Mouse (Mus musculus) cortical plate, adult 2 months (tissue): ENCODE measurements around the gene Ankrd34a.

Source experiments
- CTCF ChIP-seq: fragments of 200-500 bp; IDR thresholded peaks from 2 replicates; pipeline ENCODE4 v1.5.1; 2011; ENCODE audit warnings: mild to moderate bottlenecking, control low read depth, low read length; ENCODE audit not compliant: insufficient read depth; ENCODE audit errors: extremely low read depth
- POLR2A ChIP-seq: fragments of 200-500 bp; IDR thresholded peaks from 2 replicates; pipeline ENCODE4 v1.6.1; 2011; ENCODE audit warnings: mild to moderate bottlenecking, low read length, control low read depth; ENCODE audit not compliant: insufficient read depth; ENCODE audit errors: extremely low read depth

DNA sequence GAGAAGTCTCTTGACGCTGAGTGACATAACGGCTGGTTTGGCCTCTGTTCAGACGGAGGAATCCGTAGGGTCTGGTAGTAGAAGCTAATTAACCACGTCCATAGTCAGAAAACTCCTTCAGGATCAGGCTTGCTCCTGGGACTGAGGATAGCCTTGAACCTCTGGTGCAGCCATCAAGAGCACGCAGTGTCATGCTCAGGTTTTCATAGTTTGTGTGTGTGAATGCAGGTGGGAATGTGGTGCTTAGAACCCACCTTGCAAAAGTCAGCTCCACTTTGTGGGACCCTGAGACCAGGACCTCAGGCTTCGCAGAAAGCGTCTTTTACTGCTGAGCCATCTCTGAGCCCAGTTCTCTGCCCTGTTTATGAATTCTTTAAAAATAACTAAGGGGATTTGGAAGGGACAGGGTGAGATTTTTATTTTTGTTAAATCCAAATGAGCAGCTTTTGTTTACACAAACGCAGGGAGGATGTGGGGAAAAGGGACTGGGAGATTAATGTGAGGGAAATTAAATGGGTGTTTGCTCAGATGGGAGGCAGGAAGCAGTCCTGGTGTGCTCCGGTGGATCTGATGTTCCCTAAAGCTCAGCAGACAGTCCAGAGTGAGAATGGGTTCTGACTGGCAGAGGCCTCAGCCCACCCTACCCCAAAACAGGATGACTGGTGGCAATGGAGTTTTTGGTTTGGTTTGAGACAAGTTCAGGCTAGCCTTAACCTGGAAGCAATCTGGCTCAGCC lies 34.3 kb upstream of the Ankrd34a start:
- no peak for TF ChIP-seq POLR2A
- TF ChIP-seq CTCF, result no peak
